Mouse (Mus musculus) liver, adult 2 months (tissue): ENCODE results near the gene Frmd4a. TPM values are rescaled to one million over a fixed set of nuclear protein-coding genes. Genes with fewer than 3 reads are reported as not detected.
A peak's percentile ranks its signal among the peaks of the same experiment; 100 is the strongest.

Experiments
- DNase-seq: peaks from one replicate; pipeline ENCODE4 v3.0.0-alpha.2; 2011; ENCODE audit warnings: low read depth, low spot score; ENCODE audit errors: extremely low read depth
- H3K27ac ChIP-seq: fragments of 200-500 bp; replicated peaks from 2 replicates; pipeline ENCODE4 v1.5.1; 2012; ENCODE audit warnings: low read depth, mild to moderate bottlenecking, control low read depth, inconsistent platforms, low read length; ENCODE audit not compliant: insufficient read depth
- H3K27me3 ChIP-seq: fragments of 200-500 bp; 2 replicates; pipeline ENCODE4 v1.6.1; 2012; ENCODE audit warnings: mild to moderate bottlenecking, moderate library complexity, low read length, inconsistent platforms; ENCODE audit not compliant: control insufficient read depth, insufficient read depth
- H3K36me3 ChIP-seq: fragments of 200-500 bp; 2 replicates; pipeline ENCODE4 v1.6.1; 2012; ENCODE audit warnings: low read length, inconsistent platforms; ENCODE audit not compliant: control insufficient read depth, insufficient read depth
- H3K4me1 ChIP-seq: fragments of 200-500 bp; 2 replicates; pipeline ENCODE4 v1.6.1; 2011; ENCODE audit warnings: low read length; ENCODE audit not compliant: control insufficient read depth, insufficient read depth
- H3K4me3 ChIP-seq: fragments of 200-500 bp; 2 replicates; pipeline ENCODE4 v1.5.1; 2011; ENCODE audit warnings: low read depth, mild to moderate bottlenecking, control low read depth, low read length, moderate library complexity; ENCODE audit not compliant: insufficient read depth
- H3K79me2 ChIP-seq: fragments of 200-500 bp; 2 replicates; pipeline ENCODE4 v1.6.1; 2012; ENCODE audit warnings: inconsistent platforms, mild to moderate bottlenecking, low read length, moderate library complexity; ENCODE audit not compliant: control insufficient read depth, insufficient read depth
- H3K9ac ChIP-seq: fragments of 200-500 bp; 2 replicates; pipeline ENCODE4 v1.6.1; 2012; ENCODE audit warnings: low read depth, mild to moderate bottlenecking, control low read depth, inconsistent platforms, low read length
- CTCF ChIP-seq: fragments of 200-500 bp; IDR thresholded peaks from 2 replicates; pipeline ENCODE4 v1.5.1; 2011; ENCODE audit warnings: low read depth, low read length, control low read depth
- POLR2A ChIP-seq: fragments of 200-500 bp; IDR thresholded peaks from 2 replicates; pipeline ENCODE4 v1.6.1; 2011; ENCODE audit warnings: low read length, control low read depth; ENCODE audit not compliant: insufficient read depth; ENCODE audit errors: extremely low read depth
- WGBS: fragments of 180-500 bp; shearing (Covaris S2); methylation state at CpG from one replicate; pipeline ENCODE4 v1.1.7; 2018; 5-methylcytosine and 5-hydroxymethylcytosine counted together
- polyA plus RNA-seq: library from polyadenylated mRNA; depleted of rRNA; stranded (reverse); fragments of >200 nt; gene quantifications from 2 replicates; pipeline ENCODE4 v1.2.3, GENCODE M21; 2012
- total RNA-seq: library from RNA; depleted of rRNA; stranded (reverse); fragments of >200 nt; gene quantifications from 2 replicates; pipeline ENCODE4 v1.2.3, GENCODE M21; 2014

The Frmd4a gene
- total and polyA plus RNA-seq, 2 experiments, result 2.1 to 3.1 TPM

DNA sequence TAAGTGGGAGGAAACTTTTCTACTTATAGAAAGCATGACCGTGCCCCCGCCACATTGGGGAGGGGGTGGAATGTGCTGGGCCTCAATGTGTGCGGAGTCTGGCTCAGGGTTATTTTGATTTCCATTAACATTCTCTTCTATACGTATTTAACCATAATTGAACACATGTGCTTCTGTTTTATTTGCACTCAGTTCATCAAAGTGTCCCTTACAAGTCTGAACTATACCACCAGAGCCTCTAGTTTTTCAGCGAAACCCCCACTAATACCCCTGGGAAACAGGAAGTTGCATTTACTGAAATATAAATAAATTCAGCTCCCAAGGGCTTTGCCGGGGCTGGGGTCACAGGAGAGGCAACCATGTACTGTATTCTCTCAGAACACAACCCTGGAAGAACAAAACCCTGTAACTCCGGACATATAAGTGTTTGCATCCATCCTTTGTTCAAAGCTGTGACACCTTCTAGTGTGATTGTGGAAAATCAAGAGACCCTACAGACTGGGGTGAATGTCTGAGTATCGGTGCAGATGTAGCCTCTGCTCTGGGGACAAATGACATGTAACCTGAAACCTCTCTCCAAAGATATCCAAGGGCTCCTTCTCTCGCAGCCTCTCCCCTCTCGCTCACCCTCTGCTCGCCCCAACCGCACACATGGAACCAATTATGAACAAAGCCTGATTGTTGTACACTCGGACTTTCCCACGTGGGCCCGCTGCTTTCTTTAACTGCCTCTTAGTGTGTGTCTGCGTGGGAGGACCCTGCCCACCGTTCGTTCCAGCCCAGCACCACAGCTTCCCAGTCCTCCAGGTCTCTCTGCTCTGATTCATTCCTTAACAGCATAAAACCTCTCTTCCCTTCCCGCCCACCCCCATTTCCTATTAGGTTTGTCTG, 281.1 kb downstream of the Frmd4a start:
- Histone ChIP-seq H3K27me3 (no peaks in the 10 kb centered on the region), H3K9ac (no peak overlapping the region), H3K4me3 (no peak overlapping the region), H3K79me2 (no peaks in the 10 kb centered on the region), H3K36me3 (no peaks in the 10 kb centered on the region), H3K4me1 (no peaks in the 10 kb centered on the region), H3K27ac (no peak overlapping the region)
- no peak for DNase-seq
- WGBS, result 33% methylated on average over 19 of the region's 19 CpGs
- TF ChIP-seq CTCF, result no peak
- no peak for TF ChIP-seq POLR2A

DNA sequence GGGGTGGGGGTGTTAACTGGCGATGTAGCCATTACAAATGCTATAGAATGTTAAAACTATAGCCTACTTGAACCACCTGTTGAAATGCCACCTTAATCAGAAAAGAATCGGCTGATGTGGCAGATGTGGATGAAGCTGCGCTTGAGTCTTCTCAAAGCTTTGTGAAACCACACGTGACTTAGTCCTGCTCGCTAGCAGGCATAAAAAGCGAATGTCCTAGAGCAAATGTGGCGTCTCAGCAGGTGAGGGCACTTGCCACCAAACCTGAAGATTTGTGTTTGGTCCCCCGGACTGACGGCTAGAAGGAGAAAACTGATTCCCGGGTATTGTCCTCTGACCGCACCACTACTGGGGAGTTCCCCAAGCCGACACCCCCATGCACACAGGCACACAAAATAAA, 282.1 kb downstream of the Frmd4a start:
- H3K27me3 ChIP-seq, result no peaks in the 10 kb centered on the region
- no peaks in the 10 kb centered on the region for H3K4me1 ChIP-seq
- H3K9ac ChIP-seq, result no peak overlapping the region
- no peaks in the 10 kb centered on the region for H3K79me2 ChIP-seq
- DNase-seq, result no peak
- no peaks in the 10 kb centered on the region for H3K36me3 ChIP-seq
- no peak overlapping the region for H3K4me3 ChIP-seq
- no peak overlapping the region for H3K27ac ChIP-seq
- WGBS, result 73% methylated on average over 12 of the region's 12 CpGs
- TF ChIP-seq CTCF (no peak), POLR2A (no peak)

DNA sequence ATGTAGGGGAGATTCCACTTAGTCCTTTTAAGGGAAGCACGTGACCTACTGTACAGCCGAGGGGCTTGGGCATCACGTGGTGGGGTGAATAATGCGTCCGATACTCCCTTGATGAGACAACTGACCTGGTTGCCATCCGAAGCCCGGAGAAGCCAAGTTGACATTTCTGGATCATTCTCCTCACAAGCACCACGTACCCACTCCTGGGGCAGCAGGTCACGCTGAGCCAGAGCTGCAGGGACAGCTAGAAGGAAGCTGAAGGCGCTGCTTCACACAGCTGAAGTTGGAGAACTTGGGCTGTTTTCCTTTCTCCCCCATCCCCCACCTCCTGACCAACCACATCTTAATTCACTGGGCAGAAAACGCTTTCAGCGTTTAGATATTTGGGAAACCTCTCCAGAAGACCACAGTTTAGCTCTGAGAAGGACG, 282.9 kb downstream of the Frmd4a start:
- 42% methylated on average over 13 of the region's 13 CpGs for WGBS
- Histone ChIP-seq H3K36me3 (no peaks in the 10 kb centered on the region), H3K4me3 (no peak overlapping the region), H3K4me1 (no peaks in the 10 kb centered on the region), H3K27me3 (no peaks in the 10 kb centered on the region), H3K27ac (no peak overlapping the region), H3K79me2 (no peaks in the 10 kb centered on the region), H3K9ac (no peak overlapping the region; the same call in 1 of the 2 replicates)
- TF ChIP-seq CTCF, result no peak
- no peak for TF ChIP-seq POLR2A
- no peak for DNase-seq

DNA sequence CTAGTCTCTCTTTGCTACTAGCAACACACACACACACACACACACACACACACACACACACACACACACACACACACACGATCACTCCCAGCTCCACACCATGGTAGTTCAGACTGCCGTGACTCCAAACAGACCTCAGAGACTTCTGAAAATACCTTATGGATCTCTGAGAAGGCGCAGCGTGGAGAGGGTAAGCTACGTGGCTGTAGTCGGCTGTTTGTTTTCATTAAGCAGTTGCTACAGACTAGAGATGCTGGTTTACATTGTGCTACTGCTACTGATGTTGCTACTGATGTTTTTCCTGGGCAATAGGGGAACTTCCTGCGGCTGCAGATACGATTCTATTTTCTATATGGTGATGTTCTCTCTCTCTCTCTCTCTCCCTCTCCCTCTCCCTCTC, 283.3 kb downstream of the Frmd4a start:
- no peaks in the 10 kb centered on the region for H3K36me3 ChIP-seq
- H3K27ac ChIP-seq, result no peak overlapping the region
- H3K27me3 ChIP-seq, result no peaks in the 10 kb centered on the region
- TF ChIP-seq CTCF, result no peak
- no peak for TF ChIP-seq POLR2A
- DNase-seq, result no peak
- 15% methylated on average over 8 of the region's 8 CpGs for WGBS
- no peaks in the 10 kb centered on the region for H3K79me2 ChIP-seq
- no peak overlapping the region; the same call in 1 of the 2 replicates for H3K4me3 ChIP-seq
- peak overlapping the region; percentile 28; the same call in 1 of the 2 replicates for H3K9ac ChIP-seq
- H3K4me1 ChIP-seq, result no peaks in the 10 kb centered on the region

- Histone ChIP-seq H3K27me3 (no peaks in the 10 kb centered on the region), H3K27ac (no peak overlapping the region), H3K79me2 (no peaks in the 10 kb centered on the region), H3K36me3 (no peaks in the 10 kb centered on the region), H3K4me1 (no peaks in the 10 kb centered on the region), H3K4me3 (no peak overlapping the region), H3K9ac (no peak overlapping the region; the same call in 1 of the 2 replicates)
- no peak for TF ChIP-seq POLR2A
- DNase-seq, result no peak
- 37% methylated on average over 5 of the region's 6 CpGs for WGBS
Measured at GRCm38 (mm10) chr2:4301256-4301655, 283.7 kb downstream of the Frmd4a start.

GRCm38 (mm10) chr2:4301692-4302091, 284.2 kb downstream of the Frmd4a start:
- WGBS, result 67% methylated on average over 7 of the region's 7 CpGs
- Histone ChIP-seq H3K27me3 (no peaks in the 10 kb centered on the region), H3K9ac (no peak overlapping the region), H3K79me2 (no peaks in the 10 kb centered on the region), H3K4me1 (no peaks in the 10 kb centered on the region), H3K4me3 (no peak overlapping the region), H3K27ac (no peak overlapping the region), H3K36me3 (no peaks in the 10 kb centered on the region)
- DNase-seq, result no peak
- TF ChIP-seq POLR2A (no peak), CTCF (no peak)
